Mouse (Mus musculus) intestine, embryonic 15.5 days (tissue): ENCODE data around the gene Adck1. TPM values are rescaled to one million over a fixed set of nuclear protein-coding genes. Genes with fewer than 3 reads are reported as not detected.
A peak's percentile ranks its signal among the peaks of the same experiment; 100 is the strongest.

Source experiments
- ATAC-seq: fragments of 200-750 bp; cut with Nextera tagmentation; 2 replicates; pipeline ENCODE4 v1.8.0; 2017; ENCODE audit warnings: moderate TSS enrichment, moderate library complexity
- H3K27ac ChIP-seq: fragments of 300-500 bp; sonication (generic); 2 replicates; pipeline ENCODE4 v1.5.1; 2015; ENCODE audit warnings: mild to moderate bottlenecking, inconsistent platforms
- H3K27me3 ChIP-seq: fragments of 300-500 bp; sonication (generic); replicated peaks from 2 replicates; pipeline ENCODE4 v1.6.1; 2015; ENCODE audit warnings: inconsistent platforms
- H3K36me3 ChIP-seq: fragments of 300-500 bp; sonication (generic); 2 replicates; pipeline ENCODE4 v1.6.1; 2015; ENCODE audit warnings: inconsistent platforms
- H3K4me1 ChIP-seq: fragments of 300-500 bp; sonication (generic); replicated peaks from 2 replicates; pipeline ENCODE4 v1.6.1; 2015; ENCODE audit warnings: inconsistent platforms
- H3K4me2 ChIP-seq: fragments of 300-500 bp; sonication (generic); replicated peaks from 2 replicates; pipeline ENCODE4 v1.6.1; 2015; ENCODE audit warnings: mild to moderate bottlenecking, inconsistent platforms
- H3K4me3 ChIP-seq: fragments of 300-500 bp; sonication (generic); replicated peaks from 2 replicates; pipeline ENCODE4 v1.5.1; 2015; ENCODE audit warnings: inconsistent platforms
- H3K9ac ChIP-seq: fragments of 300-500 bp; sonication (generic); 2 replicates; pipeline ENCODE4 v1.6.1; 2015; ENCODE audit warnings: inconsistent platforms
- H3K9me3 ChIP-seq: fragments of 300-500 bp; sonication (generic); 2 replicates; pipeline ENCODE4 v1.6.1; 2016; ENCODE audit warnings: inconsistent platforms
- WGBS: fragments of 180-500 bp; shearing (Covaris S2); methylation state at CpG from one replicate; pipeline ENCODE4 v1.1.7; 2015; 5-methylcytosine and 5-hydroxymethylcytosine counted together
- polyA plus RNA-seq: library from polyadenylated mRNA; unstranded; fragments of >200 nt; fragmentation: Nextera tagmentation; extraction: Ambion mirVana; gene quantifications from 2 replicates; pipeline ENCODE4 v1.2.1, GENCODE M21; 2015

The Adck1 gene
- polyA plus RNA-seq, 1 experiment from 2014 or later: 15.3 TPM

GRCm38 (mm10) chr12:88433171-88433570 lies 72.8 kb downstream of the Adck1 start:
- Histone ChIP-seq H3K9ac (no peak overlapping the region), H3K4me3 (no peak overlapping the region), H3K27ac (no peak overlapping the region), H3K27me3 (no peaks in the 10 kb centered on the region), H3K36me3 (no peaks in the 10 kb centered on the region), H3K4me1 (no peaks in the 10 kb centered on the region), H3K9me3 (no peaks in the 10 kb centered on the region), H3K4me2 (no peak overlapping the region)
- ATAC-seq: no peak
- 93% methylated on average over 7 of the region's 7 CpGs for WGBS

DNA sequence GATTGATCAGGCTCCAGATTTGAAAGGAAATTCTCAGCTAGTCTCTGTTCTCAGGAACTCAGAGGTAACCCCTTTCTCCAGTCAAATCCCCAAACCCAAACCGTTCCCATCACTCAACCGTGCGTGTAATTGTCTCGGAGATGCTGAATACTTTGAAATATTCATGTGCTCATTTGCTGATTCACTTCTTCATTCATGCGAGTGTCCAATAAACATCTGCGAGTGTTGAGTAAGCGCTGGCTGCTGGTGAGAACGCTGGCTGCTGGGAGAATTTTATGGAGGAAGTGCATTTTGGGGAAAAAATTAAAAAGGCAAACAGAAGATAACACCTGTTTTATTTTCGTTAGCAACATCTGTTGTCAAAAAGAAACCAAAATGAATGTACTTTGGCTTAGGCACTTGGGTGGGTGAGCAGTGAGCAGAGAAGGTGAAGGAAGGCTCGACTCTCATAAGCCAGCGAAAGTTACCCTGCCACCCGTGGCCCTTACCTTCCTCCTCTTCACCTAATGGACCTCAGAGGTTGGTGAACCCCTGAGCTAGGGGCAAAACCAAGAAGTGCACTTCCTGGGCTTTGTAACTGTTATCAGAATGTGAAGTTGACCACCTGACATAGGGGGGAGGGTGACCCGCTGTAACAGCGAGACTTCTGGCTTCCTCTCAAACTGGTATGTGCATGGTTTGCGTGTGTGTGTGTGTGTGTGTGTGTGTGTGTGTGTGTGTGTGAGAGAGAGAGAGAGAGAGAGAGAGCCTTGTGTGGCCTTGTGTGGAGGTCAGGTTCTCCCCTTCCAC lies 76.8 kb downstream of the Adck1 start:
- no peak overlapping the region for H3K9ac ChIP-seq
- H3K27ac ChIP-seq: no peak overlapping the region
- WGBS: 76% methylated on average over 15 of the region's 15 CpGs
- H3K36me3 ChIP-seq: no peaks in the 10 kb centered on the region
- ATAC-seq: no peak
- H3K4me1 ChIP-seq: no peaks in the 10 kb centered on the region
- H3K4me3 ChIP-seq: no peak overlapping the region
- H3K9me3 ChIP-seq: no peaks in the 10 kb centered on the region
- H3K4me2 ChIP-seq: no peak overlapping the region
- H3K27me3 ChIP-seq: no peaks in the 10 kb centered on the region

- Histone ChIP-seq H3K4me1 (no peaks in the 10 kb centered on the region), H3K27ac (no peak overlapping the region), H3K36me3 (no peaks in the 10 kb centered on the region), H3K9me3 (no peaks in the 10 kb centered on the region), H3K4me2 (no peak overlapping the region), H3K27me3 (no peaks in the 10 kb centered on the region), H3K4me3 (no peak overlapping the region), H3K9ac (no peak overlapping the region)
- ATAC-seq: no peak
- 83% methylated on average over 14 of the region's 14 CpGs for WGBS
Observed at GRCm38 (mm10) chr12:88441922-88442809, 81.8 kb downstream of the Adck1 start.

DNA sequence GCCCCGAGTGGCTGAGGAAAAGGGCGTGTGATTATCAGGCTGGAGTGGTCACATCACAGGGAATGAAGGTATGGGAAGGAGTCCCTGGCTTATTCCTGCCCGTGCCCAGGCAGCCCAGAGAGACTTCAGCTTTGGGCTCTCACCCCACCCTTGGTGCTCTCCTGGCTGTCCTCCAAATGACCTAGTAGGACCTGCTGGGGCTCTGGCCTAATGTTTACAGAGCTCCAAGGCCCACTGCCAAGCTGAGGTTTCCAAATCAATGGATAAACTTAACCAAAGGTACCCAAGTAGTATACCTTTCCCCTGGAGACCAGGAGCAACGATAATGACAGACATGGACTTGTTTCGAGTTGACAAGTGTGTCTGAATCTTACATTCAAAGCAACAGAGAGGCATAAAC lies 83.7 kb downstream of the Adck1 start:
- 76% methylated on average over 5 of the region's 5 CpGs for WGBS
- no peaks in the 10 kb centered on the region for H3K9me3 ChIP-seq
- H3K36me3 ChIP-seq: no peaks in the 10 kb centered on the region
- H3K4me3 ChIP-seq: no peak overlapping the region
- H3K27ac ChIP-seq: no peak overlapping the region
- H3K9ac ChIP-seq: no peak overlapping the region
- H3K4me1 ChIP-seq: no peaks in the 10 kb centered on the region
- ATAC-seq: no peak
- H3K27me3 ChIP-seq: no peaks in the 10 kb centered on the region
- H3K4me2 ChIP-seq: no peak overlapping the region

- 85% methylated on average over 3 of the region's 3 CpGs for WGBS
- ATAC-seq: no peak
- no peaks in the 10 kb centered on the region for H3K4me1 ChIP-seq
Observed at GRCm38 (mm10) chr12:88445471-88445870, 85.1 kb downstream of the Adck1 start.

GRCm38 (mm10) chr12:88450658-88451563 lies 90.6 kb downstream of the Adck1 start:
- WGBS: 75% methylated on average over 4 of the region's 4 CpGs
- H3K4me2 ChIP-seq: no peak overlapping the region
- H3K4me3 ChIP-seq: no peak overlapping the region
- H3K9ac ChIP-seq: no peak overlapping the region
- no peaks in the 10 kb centered on the region for H3K9me3 ChIP-seq
- no peaks in the 10 kb centered on the region for H3K4me1 ChIP-seq
- no peaks in the 10 kb centered on the region for H3K36me3 ChIP-seq
- H3K27me3 ChIP-seq: no peaks in the 10 kb centered on the region
- H3K27ac ChIP-seq: no peak overlapping the region
- no peak for ATAC-seq

More at GRCm38 (mm10) chr12:88445471-88445870, 85.1 kb downstream of the Adck1 start:
- H3K4me3 ChIP-seq: no peak overlapping the region
- no peaks in the 10 kb centered on the region for H3K36me3 ChIP-seq
- H3K27ac ChIP-seq: no peak overlapping the region
- no peak overlapping the region for H3K9ac ChIP-seq
- no peaks in the 10 kb centered on the region for H3K27me3 ChIP-seq
- no peaks in the 10 kb centered on the region for H3K9me3 ChIP-seq
- H3K4me2 ChIP-seq: no peak overlapping the region

GRCm38 (mm10) chr12:88454701-88455410 lies 94.5 kb downstream of the Adck1 start:
- peak; percentile 70; the same call in 1 of the 2 replicates for ATAC-seq
- 57% methylated on average over 12 of the region's 12 CpGs for WGBS

DNA sequence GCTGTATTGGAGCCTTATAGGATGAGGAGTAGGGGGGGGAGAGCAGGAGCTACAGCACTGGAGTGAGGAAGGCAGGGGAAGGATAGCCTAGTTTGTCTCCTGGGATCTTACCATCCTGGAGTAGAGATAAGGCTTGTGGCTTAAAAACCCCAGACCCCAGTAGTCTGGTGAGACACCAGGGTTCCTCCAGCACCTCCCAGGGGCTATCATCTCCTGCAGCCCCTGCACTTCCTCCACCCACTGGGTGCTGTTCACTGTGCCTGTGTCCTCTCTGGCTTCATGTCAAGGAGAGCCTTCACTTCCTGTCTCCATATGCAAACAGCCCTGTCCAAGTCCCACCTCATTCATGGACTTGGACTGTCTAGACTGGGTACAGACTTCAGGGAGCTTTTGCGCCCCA lies 96.7 kb downstream of the Adck1 start:
- no peak overlapping the region for H3K9ac ChIP-seq
- WGBS: 83% methylated on average over 1 of the region's 1 CpGs
- ATAC-seq: no peak
- no peaks in the 10 kb centered on the region for H3K9me3 ChIP-seq
- no peaks in the 10 kb centered on the region for H3K36me3 ChIP-seq
- H3K4me2 ChIP-seq: no peak overlapping the region
- H3K27me3 ChIP-seq: no peaks in the 10 kb centered on the region
- H3K27ac ChIP-seq: no peak overlapping the region
- no peak overlapping the region for H3K4me3 ChIP-seq
- H3K4me1 ChIP-seq: no peaks in the 10 kb centered on the region

More at GRCm38 (mm10) chr12:88454701-88455410, 94.5 kb downstream of the Adck1 start:
- Histone ChIP-seq H3K9ac (no peak overlapping the region), H3K9me3 (no peaks in the 10 kb centered on the region), H3K4me3 (no peak overlapping the region), H3K27ac (no peak overlapping the region), H3K27me3 (no peaks in the 10 kb centered on the region), H3K36me3 (no peaks in the 10 kb centered on the region), H3K4me1 (no peaks in the 10 kb centered on the region), H3K4me2 (no peak overlapping the region)

- H3K9me3 ChIP-seq: no peaks in the 10 kb centered on the region
- H3K4me2 ChIP-seq: no peak overlapping the region
- no peaks in the 10 kb centered on the region for H3K27me3 ChIP-seq
- WGBS: 94% methylated on average over 12 of the region's 12 CpGs
- no peak overlapping the region for H3K27ac ChIP-seq
- no peak overlapping the region for H3K9ac ChIP-seq
- no peaks in the 10 kb centered on the region for H3K36me3 ChIP-seq
- ATAC-seq: no peak
- H3K4me1 ChIP-seq: no peaks in the 10 kb centered on the region
- H3K4me3 ChIP-seq: no peak overlapping the region
Observed at GRCm38 (mm10) chr12:88458936-88459335, 98.6 kb downstream of the Adck1 start.

- Histone ChIP-seq H3K27ac (no peak overlapping the region), H3K27me3 (no peaks in the 10 kb centered on the region), H3K9me3 (no peaks in the 10 kb centered on the region), H3K9ac (no peak overlapping the region), H3K4me2 (no peak overlapping the region), H3K36me3 (no peaks in the 10 kb centered on the region), H3K4me3 (no peak overlapping the region), H3K4me1 (no peaks in the 10 kb centered on the region)
- 85% methylated on average over 1 of the region's 1 CpGs for WGBS
- no peak for ATAC-seq
Observed at GRCm38 (mm10) chr12:88459461-88459860, 99.1 kb downstream of the Adck1 start.

DNA sequence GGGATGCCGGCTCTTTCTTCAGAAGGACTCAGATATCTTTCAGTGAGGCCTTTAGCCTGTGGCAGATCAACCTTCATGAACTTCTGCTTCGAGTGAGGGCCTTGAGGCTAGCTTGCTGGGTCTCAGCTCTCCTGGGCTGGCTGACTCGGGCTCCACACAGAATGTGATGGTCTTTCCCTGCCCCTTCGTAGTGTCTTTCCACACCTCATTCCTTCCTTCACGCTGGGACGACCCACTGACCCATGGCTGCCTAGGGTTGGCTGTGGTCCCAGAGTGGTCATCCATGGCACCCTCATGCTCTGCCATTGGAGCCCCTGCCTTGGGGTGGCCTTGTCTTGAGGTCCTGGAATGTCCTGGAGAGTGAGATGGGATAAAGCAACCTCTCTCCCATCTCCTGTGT lies 100.7 kb downstream of the Adck1 start:
- 90% methylated on average over 6 of the region's 6 CpGs for WGBS
- no peaks in the 10 kb centered on the region for H3K36me3 ChIP-seq
- H3K4me1 ChIP-seq: no peaks in the 10 kb centered on the region
- no peaks in the 10 kb centered on the region for H3K27me3 ChIP-seq
- H3K4me3 ChIP-seq: no peak overlapping the region
- no peak overlapping the region for H3K27ac ChIP-seq
- H3K9ac ChIP-seq: no peak overlapping the region
- H3K4me2 ChIP-seq: no peak overlapping the region
- ATAC-seq: no peak
- H3K9me3 ChIP-seq: no peaks in the 10 kb centered on the region
